Mouse (Mus musculus) testis, adult 2 months (tissue): ENCODE measurements around the gene Phox2a. TPM values are rescaled to one million over a fixed set of nuclear protein-coding genes. Genes with fewer than 3 reads are reported as not detected.

Experiments
- H3K27ac ChIP-seq: fragments of 200-500 bp; 2 replicates; pipeline ENCODE4 v1.5.1; 2012; ENCODE audit warnings: low read depth, low read length; ENCODE audit not compliant: control insufficient read depth, insufficient read depth
- H3K27me3 ChIP-seq: fragments of 200-500 bp; 2 replicates; pipeline ENCODE4 v1.6.1; 2012; ENCODE audit warnings: mild to moderate bottlenecking, low read length, moderate library complexity; ENCODE audit not compliant: control insufficient read depth, insufficient read depth
- H3K36me3 ChIP-seq: fragments of 200-500 bp; 2 replicates; pipeline ENCODE4 v1.6.1; 2012; ENCODE audit warnings: mild to moderate bottlenecking, low read length; ENCODE audit not compliant: control insufficient read depth, insufficient read depth
- H3K4me1 ChIP-seq: fragments of 200-500 bp; 2 replicates; pipeline ENCODE4 v1.6.1; 2012; ENCODE audit warnings: low read length; ENCODE audit not compliant: control insufficient read depth, insufficient read depth
- H3K4me3 ChIP-seq: fragments of 200-500 bp; 2 replicates; pipeline ENCODE4 v1.5.1; 2012; ENCODE audit warnings: low read depth, mild to moderate bottlenecking, low read length, moderate library complexity, mixed read lengths; ENCODE audit not compliant: control insufficient read depth
- CTCF ChIP-seq: fragments of 200-500 bp; IDR thresholded peaks from 2 replicates; pipeline ENCODE4 v1.5.1; 2012; ENCODE audit warnings: low read depth, mild to moderate bottlenecking, inconsistent platforms, low read length, moderate library complexity; ENCODE audit not compliant: control insufficient read depth, insufficient read depth, insufficient replicate concordance
- POLR2A ChIP-seq: fragments of 200-500 bp; IDR thresholded peaks from 2 replicates; pipeline ENCODE4 v1.6.1; 2012; ENCODE audit warnings: low read depth, mild to moderate bottlenecking, inconsistent platforms, low read length, moderate library complexity; ENCODE audit not compliant: control insufficient read depth
- polyA plus RNA-seq: library from polyadenylated mRNA; depleted of rRNA; stranded (reverse); fragments of >200 nt; gene quantifications from 2 replicates; pipeline ENCODE4 v1.2.3, GENCODE M21; 2012; rRNA removed

Gene Phox2a
- polyA plus RNA-seq, result 0.14 and 0.16 TPM in 2 replicates

- Histone ChIP-seq H3K36me3 (no peaks in the 10 kb centered on the region), H3K27ac (no peak within 1 kb of the TSS), H3K4me3 (peak within 1 kb of the TSS; percentile 38), H3K27me3 (peaks cover 6% of the 10 kb centered on the region), H3K4me1 (peaks cover 37% of the 10 kb centered on the region)
- TF ChIP-seq POLR2A (no peak), CTCF (no peak)
Observed at GRCm38 (mm10) chr7:101817861-101818401, at the start of gene Phox2a. Gene Phox2a (plus strand): TSS chr7:101818313.

- no peaks in the 10 kb centered on the region for H3K4me1 ChIP-seq
- H3K27ac ChIP-seq, result no peak overlapping the region
- no peak overlapping the region for H3K4me3 ChIP-seq
- H3K27me3 ChIP-seq, result no peaks in the 10 kb centered on the region
- TF ChIP-seq CTCF (no peak), POLR2A (no peak)
- no peaks in the 10 kb centered on the region for H3K36me3 ChIP-seq
Observed at GRCm38 (mm10) chr7:101770051-101770450, 48.1 kb upstream of the Phox2a start.

GRCm38 (mm10) chr7:101771604-101772003 is 46.5 kb upstream of the Phox2a start:
- no peak for TF ChIP-seq CTCF
- TF ChIP-seq POLR2A, result no peak
- H3K4me3 ChIP-seq, result no peak overlapping the region
- no peak overlapping the region for H3K27ac ChIP-seq
- no peaks in the 10 kb centered on the region for H3K4me1 ChIP-seq
- H3K36me3 ChIP-seq, result no peaks in the 10 kb centered on the region
- no peaks in the 10 kb centered on the region for H3K27me3 ChIP-seq

- no peak overlapping the region for H3K27ac ChIP-seq
- no peaks in the 10 kb centered on the region for H3K4me1 ChIP-seq
- no peaks in the 10 kb centered on the region for H3K36me3 ChIP-seq
- no peak overlapping the region for H3K4me3 ChIP-seq
- H3K27me3 ChIP-seq, result no peaks in the 10 kb centered on the region
- TF ChIP-seq CTCF (no peak), POLR2A (no peak)
Observed at GRCm38 (mm10) chr7:101772687-101773086, 45.4 kb upstream of the Phox2a start.

- H3K27ac ChIP-seq, result no peak overlapping the region
- TF ChIP-seq CTCF (no peak), POLR2A (no peak)
- no peak overlapping the region for H3K4me3 ChIP-seq
- no peaks in the 10 kb centered on the region for H3K36me3 ChIP-seq
- no peaks in the 10 kb centered on the region for H3K4me1 ChIP-seq
- H3K27me3 ChIP-seq, result no peaks in the 10 kb centered on the region
Observed at GRCm38 (mm10) chr7:101777053-101777452, 41.1 kb upstream of the Phox2a start.

- peak overlapping the region; percentile 10 for H3K4me3 ChIP-seq
- H3K27me3 ChIP-seq, result peaks cover 6% of the 10 kb centered on the region
- peaks cover 40% of the 10 kb centered on the region for H3K4me1 ChIP-seq
- TF ChIP-seq CTCF (no peak), POLR2A (no peak)
- H3K27ac ChIP-seq, result no peak overlapping the region
- no peaks in the 10 kb centered on the region for H3K36me3 ChIP-seq
Observed at GRCm38 (mm10) chr7:101820295-101821030, 2.4 kb downstream of the Phox2a start.

GRCm38 (mm10) chr7:101821571-101822501 is 3.7 kb downstream of the Phox2a start:
- peaks cover 6% of the 10 kb centered on the region for H3K27me3 ChIP-seq

More at GRCm38 (mm10) chr7:101821571-101822501, 3.7 kb downstream of the Phox2a start:
- Histone ChIP-seq H3K4me3 (peak overlapping the region; percentile 72), H3K36me3 (no peaks in the 10 kb centered on the region), H3K27ac (no peak overlapping the region), H3K4me1 (peaks cover 40% of the 10 kb centered on the region)
- TF ChIP-seq POLR2A (no peak), CTCF (no peak)
